Mouse (Mus musculus) lung, adult 18-20 months (tissue): ENCODE measurements around the gene Lenep.
"Not testable (repeated sequence)": the region's sequence is repeated elsewhere in the genome, so short reads cannot be mapped to it uniquely, and the experiment has no call there.

Experiments
- DNase-seq, 2 experiments: peaks; one replicate each; pipeline ENCODE4 v3.0.0; 2022; ENCODE audit warnings: mixed read lengths in 2 of 2

Gene Lenep

DNA sequence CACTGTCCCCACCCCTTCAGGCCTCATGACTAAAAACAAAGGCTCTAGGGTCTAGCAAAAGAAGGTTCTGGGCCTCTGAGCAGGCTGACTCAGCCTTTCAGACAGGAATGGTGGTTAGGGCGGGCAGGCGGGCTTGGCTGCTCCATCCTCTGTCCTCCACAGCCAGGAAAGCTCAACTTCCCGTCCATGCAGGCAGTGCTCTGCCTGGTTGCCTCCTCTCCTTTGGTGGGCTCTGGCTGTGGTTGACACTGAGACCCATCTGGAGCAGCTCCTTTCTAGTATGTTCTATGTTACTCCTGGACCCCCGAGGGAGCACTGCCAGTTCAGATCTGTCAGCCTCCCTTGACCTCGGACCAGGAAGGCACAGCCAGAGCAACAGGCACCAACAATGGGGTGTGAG is at the start of gene Lenep:
Gene Lenep, minus strand, starts transcription at position 101 of the 400 bp plus-strand sequence.
- no peak for DNase-seq

GRCm38 (mm10) chr3:89451916-89452315 is 49.3 kb upstream of the Lenep start:
- DNase-seq, result peak; percentile 59 to 81

- DNase-seq, result peak; percentile 66 to 81
These were observed 46.9 kb upstream of the Lenep start for GRCm38 (mm10) chr3:89449541-89449940.

DNA sequence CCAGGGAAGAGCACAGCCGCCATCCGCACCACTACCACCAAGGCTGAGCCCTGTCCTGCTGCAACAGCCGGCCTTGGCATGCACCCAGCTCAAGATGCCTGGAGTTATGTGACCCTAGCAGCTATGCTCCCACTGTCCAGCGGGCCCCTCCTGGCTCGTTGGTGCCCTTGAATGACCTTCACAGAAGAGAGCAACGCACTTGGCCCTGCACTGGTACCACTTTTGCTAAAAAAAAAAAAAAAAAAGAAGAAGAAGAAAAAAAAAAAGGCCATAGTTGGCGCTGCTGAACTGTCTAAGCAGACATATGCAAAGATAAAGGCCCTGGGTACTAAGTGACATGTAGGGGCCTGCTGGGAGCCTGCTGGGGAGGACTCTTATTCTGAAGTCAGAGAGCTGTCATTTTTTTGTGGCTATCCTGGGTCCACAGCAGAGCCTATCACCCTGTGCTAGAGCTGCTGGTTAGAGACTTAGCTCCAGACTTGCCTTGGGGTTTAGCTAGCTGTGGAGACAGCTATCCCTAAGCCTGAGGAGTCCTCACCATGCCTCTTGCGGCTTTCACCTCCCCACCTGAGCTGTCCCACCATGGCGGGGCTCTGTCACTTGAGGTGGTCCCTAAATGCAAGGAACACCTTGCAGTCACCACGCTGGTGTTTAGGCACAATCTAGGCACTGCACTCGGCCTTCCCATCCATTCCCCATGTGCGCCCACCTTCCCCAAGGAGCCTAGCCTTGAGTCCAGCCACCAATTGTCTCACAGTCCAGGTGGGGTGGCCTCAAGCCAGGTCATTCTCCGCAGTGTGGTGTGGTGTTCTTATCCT is 46.3 kb upstream of the Lenep start:
- DNase-seq, result no peak

GRCm38 (mm10) chr3:89440691-89441090 is 38.1 kb upstream of the Lenep start:
- DNase-seq, result no peak

- peak; percentile 57 to 71 for DNase-seq
These were observed 34.7 kb upstream of the Lenep start for GRCm38 (mm10) chr3:89437269-89437668.

DNA sequence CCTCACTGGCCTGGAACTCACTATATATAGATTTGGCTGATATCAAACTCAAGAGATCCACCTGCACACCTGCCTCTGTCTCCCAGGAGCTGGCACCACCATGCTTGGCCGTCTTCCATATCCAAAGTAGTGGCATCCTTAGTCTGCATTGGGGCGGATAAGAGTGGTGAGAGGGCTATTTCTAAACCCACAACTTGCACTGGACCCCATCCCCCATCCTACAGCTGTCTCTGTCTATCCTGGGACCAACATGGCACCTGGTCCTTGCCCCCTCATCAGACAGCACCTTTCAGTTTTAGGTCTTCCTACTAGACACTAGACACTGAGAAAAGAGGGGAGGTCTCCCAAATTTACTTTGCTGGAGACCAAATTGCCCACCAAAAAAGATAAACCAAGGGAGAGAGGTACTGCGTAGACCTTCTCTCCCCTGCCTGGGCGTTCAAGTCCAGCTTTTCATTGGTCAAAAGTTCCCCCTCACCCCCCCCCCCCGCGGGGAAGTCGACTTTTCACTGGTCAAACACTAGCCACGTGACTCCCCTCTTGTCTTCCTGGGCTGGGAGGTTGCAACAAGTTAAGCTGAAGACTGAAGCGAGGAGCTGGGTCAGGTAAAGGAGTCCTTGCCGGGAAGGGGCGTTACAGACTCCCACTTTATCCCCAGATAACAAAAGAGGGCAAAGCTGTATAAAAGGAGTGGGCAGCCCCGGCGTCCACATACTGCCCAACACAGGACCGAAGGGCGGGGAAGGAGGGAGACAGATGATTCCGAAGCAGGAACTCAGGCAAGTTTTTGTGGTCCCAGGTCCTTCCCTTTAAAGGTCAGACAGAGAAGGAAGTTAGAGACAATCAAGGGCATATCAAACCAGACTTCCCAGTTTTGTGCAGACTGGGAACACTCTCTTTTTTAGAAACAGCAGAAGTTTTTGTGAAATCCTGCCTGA is 33.9 kb upstream of the Lenep start, which contains the start of gene Pbxip1:
Gene Pbxip1, plus strand, starts transcription at position 531 of the 938 bp plus-strand sequence.
- DNase-seq, result peak; percentile 82 to 84

DNA sequence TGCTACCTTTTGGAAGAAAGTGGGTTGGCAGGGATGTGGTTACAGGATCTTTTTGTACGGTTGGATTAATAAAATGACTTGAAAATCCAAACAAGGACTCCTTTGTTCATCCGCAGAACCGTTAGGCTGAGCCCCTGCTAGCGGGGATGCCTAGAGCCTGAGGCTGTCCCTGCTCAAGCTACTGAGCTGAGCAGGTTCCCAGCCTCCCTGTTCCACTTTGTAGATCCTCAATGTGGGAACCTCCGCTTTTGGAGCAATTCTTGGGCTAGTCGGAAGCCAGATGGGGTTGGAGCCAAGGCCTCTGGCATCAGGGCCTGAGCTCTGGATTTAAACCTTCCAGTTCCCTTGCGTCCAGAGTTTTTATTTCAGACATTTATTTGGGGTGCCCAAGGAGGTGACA is 32.4 kb upstream of the Lenep start:
- no peak for DNase-seq

GRCm38 (mm10) chr3:89434532-89434931 is 31.9 kb upstream of the Lenep start:
- no peak for DNase-seq

DNA sequence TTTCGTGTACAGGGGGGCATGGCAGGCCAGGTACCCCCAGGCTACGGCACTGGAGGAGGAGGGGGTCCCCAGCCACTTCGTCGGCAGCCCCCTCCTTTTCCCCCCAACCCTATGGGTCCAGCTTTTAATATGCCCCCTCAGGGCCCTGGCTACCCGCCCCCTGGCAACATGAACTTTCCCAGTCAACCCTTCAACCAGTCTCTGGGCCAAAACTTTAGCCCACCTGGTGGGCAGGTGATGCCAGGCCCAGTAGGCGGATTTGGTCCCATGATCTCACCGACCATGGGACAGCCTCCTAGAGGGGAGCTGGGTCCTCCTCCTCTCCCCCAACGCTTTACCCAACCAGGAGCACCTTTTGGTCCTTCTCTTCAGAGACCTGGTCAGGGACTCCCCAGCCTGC is 30.0 kb upstream of the Lenep start:
- no peak for DNase-seq

DNA sequence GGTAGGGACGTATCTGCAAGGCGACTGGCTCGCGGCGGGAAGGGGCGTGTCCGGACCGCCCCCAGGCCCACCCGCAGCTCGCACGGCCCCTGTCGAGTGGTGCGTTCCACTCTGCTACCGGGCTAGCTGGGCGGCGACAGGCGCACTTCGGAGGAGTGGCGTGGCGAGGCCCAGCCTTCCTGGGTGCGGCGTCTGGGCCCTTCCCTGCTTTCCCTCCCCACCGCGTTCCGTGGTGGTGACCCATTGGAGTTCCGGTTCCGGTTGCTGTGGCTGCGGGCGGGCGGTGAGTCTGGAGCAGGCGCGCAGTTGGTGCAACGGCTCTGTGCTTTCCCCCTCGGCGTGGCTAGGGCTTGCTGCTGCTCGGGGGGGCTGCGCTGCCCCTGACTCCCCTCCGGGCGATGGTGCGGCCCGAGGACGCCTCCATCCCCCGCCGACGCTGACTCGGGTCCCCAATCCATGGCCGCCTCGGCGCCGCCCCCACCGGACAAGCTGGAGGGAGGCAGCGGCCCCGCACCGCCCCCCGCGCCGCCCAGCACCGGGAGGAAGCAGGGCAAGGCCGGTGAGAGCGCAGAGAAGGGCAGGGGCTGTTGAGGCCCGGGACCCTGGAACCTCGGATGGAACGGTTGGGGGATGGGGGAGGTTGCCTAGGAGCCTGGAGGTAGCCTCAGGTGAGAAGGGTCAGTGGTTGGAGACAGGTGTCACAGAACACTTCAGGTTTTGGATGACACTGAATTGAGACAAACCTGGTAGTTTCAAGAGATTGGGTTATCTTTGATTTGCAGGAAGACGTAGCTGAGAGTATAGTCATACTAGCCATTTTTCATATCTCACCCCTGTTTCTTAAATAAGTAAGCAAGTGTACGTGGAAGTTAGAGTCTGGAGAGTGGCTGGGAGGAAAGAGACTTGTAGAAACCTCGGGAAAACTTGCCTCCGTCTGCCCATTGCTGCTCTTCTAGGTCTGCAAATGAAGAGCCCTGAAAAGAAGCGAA is 27.9 kb upstream of the Lenep start, which contains the start of gene Pygo2:
Gene Pygo2, plus strand, starts transcription at position 44 of the 989 bp plus-strand sequence.
- DNase-seq, result peak; percentile 97 to 98

- not testable (repeated sequence) for DNase-seq
These were observed 26.4 kb upstream of the Lenep start for GRCm38 (mm10) chr3:89429021-89429420.

GRCm38 (mm10) chr3:89425876-89426275 is 23.3 kb upstream of the Lenep start:
- DNase-seq, result no peak

DNA sequence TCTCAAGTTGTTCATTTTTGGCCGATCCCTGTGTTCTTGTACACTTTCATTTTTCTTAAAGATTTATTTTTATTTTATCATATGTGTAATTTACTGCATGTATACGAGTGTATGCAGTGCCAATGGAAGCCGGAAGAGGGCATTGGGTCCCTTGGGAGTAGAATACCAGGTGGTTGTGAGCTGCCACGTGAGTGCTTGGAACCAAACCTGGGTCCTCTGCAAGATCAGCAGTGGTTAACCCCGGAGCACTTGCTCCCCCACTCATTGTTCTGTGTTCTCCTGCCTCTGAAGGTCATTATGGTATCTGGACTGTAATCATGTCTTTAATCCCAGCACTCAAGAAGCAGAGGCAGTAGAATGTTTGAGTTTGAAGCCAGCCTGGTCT is 22.5 kb upstream of the Lenep start:
- no peak for DNase-seq

DNA sequence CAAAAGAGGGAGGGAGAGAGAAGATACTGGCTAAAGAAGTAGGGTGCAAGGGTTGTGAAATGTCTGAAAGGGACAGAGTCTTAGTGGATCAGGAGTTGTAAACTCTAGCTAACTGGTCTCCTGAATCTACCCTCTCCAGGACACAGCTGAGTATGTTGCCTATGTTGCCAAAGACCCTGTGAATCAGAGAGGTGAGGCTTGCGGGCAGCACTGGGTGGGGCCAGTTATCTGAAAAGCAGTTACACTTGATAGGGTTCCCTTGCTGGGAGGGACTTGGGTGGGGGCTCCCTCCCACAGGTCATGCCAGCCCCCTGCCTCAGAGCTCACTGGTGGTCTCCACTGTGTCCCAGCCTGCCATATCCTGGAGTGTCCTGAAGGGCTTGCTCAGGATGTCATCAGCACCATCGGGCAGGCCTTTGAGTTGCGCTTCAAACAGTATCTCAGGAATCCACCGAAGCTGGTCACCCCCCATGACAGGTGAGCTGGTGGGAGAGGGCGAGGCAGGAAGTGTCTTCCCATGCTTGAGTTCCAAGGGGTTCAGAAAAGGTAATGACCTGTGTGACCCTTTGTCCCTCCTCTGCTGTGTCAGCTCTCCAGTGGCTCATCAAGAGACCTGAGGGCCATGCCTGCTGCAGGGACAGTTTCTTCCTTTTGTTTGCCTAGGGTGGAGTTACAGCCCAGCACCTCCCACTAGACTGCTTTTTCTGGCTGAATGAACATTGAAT is 22.0 kb upstream of the Lenep start:
- no peak for DNase-seq

DNA sequence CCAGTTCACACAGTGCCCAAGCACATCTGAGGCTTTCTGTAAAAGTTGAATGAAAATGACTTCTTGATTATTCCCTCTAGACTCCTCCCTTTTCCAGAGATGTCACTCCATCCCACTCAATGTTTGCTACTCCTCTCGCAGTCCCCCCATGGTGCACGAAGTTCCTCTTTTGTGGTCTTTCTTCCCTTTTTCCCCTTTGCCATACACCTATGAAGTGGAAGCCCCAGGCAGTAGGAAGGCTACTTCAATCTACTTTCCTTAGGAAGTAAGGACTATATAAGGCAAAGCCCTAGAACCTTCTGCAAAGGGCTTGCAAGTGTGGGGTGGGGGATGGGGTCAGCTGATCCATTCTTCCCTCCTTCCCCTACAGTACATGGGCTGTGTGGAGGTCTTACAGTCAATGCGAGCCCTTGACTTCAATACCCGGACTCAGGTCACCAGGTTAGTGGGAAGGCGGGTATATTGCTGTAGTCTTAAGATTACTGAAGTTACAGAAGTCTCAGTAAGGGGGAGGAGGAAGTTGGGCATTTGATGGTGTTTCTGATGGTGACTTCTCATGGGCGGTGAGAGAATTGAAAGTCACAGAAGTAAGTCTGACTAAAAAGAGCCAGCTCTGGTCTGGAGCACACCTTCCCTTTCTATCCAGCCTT is 20.1 kb upstream of the Lenep start:
- DNase-seq, result no peak

DNA sequence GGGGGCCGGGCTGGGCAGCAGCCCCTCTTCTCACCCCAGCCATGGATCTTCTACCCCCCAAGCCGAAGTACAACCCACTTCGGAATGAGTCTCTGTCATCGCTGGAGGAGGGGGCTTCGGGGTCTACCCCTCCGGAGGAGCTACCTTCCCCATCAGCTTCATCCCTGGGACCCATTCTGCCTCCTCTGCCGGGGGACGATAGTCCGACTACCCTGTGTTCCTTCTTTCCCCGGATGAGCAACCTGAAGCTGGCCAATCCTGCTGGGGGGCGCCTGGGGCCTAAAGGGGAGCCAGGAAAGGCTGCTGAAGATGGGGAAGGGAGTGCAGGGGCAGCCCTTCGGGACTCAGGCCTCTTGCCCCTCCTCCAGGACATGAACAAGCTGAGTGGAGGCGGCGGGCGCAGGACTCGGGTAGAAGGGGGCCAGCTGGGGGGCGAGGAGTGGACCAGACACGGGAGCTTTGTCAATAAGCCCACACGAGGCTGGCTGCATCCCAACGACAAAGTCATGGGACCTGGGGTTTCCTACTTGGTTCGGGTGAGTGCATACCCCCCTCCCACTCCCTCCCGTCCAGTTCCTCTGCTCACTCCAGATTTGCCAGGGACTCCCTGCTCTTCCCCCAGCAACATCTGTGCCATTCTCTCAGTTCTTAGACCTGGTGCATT is 19.3 kb upstream of the Lenep start:
- DNase-seq, result no peak

- peak; percentile 90 to 93 for DNase-seq
These were observed 18.6 kb upstream of the Lenep start for GRCm38 (mm10) chr3:89421002-89421774.

DNA sequence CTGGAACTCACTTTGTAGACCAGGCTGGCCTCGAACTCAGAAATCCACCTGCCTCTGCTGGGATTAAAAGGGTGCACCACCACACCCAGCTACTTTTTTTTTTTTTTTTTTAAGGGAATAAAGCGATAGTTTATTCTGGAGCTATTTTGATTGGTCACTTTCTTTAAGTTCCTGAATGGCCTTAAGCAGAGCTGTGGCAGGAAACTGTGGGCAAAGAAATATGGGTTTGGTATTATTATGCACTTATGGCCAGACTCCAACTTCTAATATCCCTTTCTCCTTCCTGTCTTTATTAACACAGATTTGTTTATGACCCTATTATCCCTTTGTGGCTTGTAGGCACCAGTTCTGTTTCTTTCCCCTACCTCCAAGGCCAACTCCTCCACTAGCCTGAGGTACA is 17.8 kb upstream of the Lenep start:
- no peak for DNase-seq

- DNase-seq, result peak; percentile 46 to 65
These were observed 17.4 kb upstream of the Lenep start for GRCm38 (mm10) chr3:89419981-89420380.
